Mouse (Mus musculus): ENCODE measurements around the gene Trim58. TPM values are rescaled to one million over a fixed set of nuclear protein-coding genes. Genes with fewer than 3 reads are reported as not detected.

Trim58 gene
- polyA plus RNA-seq, 1 experiment from 2014 or later, result not detected

GRCm38 (mm10) chr11:58680799-58681198, 40.5 kb downstream of the Trim58 start, which contains the start of gene Olfr320:
Gene Olfr320 (plus strand): TSS chr11:58681099.
- 88% methylated on average over 1 of the region's 1 CpGs for WGBS
- no peak within 1 kb of the TSS for H3K4me2 ChIP-seq (replicated peaks; ENCODE audit: low read depth, low read length)

DNA sequence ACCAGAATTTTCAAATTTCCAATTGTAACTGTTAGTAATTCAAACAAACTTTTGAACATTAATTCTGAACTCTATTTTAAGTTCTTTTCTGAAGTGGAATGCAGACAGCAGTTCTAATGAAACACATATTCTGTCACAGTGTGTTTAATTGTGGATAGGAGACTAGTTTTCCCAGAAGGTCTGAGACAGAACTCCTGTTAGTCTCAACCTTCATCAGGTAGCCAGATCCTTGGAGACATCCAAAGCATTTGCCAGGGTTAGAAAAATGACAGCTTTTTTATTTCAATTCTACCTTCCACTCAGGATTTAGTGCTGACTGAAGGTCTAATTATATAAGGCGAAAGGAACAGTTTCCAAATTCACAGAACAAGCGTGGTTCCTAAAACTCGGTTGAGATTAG, 58.6 kb downstream of the Trim58 start, which contains the start of gene Olfr319:
Olfr319 (plus strand) TSS at position 301 of the 400 bp plus-strand sequence.
- Histone ChIP-seq H3K27me3 (ENCODE audit: control insufficient read depth, insufficient read depth, low read length) (no peaks in the 10 kb centered on the region), H3K9ac (ENCODE audit: low read depth, low read length) (no peak within 1 kb of the TSS), H3K4me2 (replicated peaks; ENCODE audit: low read depth, low read length) (no peak within 1 kb of the TSS), H3K4me1 (ENCODE audit: control insufficient read depth, insufficient read depth, low read length) (no peaks in the 10 kb centered on the region), H3K27ac (ENCODE audit: low read depth, low read length) (no peak within 1 kb of the TSS), H3K9me3 (ENCODE audit: control insufficient read depth, low read length) (peaks cover 9% of the 10 kb centered on the region), H3K36me3 (ENCODE audit: control insufficient read depth, insufficient read depth, low read length) (no peaks in the 10 kb centered on the region), H3K4me3 (ENCODE audit: low read length) (no peak within 1 kb of the TSS)
- no peak for ATAC-seq (ENCODE audit: low FRiP score, low TSS enrichment)
- WGBS, result 87% methylated on average over 3 of the region's 3 CpGs

More at GRCm38 (mm10) chr11:58680799-58681198, 40.5 kb downstream of the Trim58 start, which contains the start of gene Olfr320:
- H3K9ac ChIP-seq (ENCODE audit: low read depth, low read length), result no peak within 1 kb of the TSS
- no peaks in the 10 kb centered on the region for H3K27me3 ChIP-seq (ENCODE audit: control insufficient read depth, insufficient read depth, low read length)
- H3K4me1 ChIP-seq (ENCODE audit: control insufficient read depth, insufficient read depth, low read length), result no peaks in the 10 kb centered on the region
- no peaks in the 10 kb centered on the region for H3K36me3 ChIP-seq (ENCODE audit: control insufficient read depth, insufficient read depth, low read length)
- no peaks in the 10 kb centered on the region for H3K9me3 ChIP-seq (ENCODE audit: control insufficient read depth, low read length)
- no peak within 1 kb of the TSS for H3K4me3 ChIP-seq (ENCODE audit: low read length)
- ATAC-seq (ENCODE audit: low FRiP score, low TSS enrichment), result no peak
- no peak within 1 kb of the TSS for H3K27ac ChIP-seq (ENCODE audit: low read depth, low read length)

Other genes with a start within 250 kb of the Trim58 start
- gene 1810065E05Rik, start 219.4 kb upstream of the Trim58 start, polyA plus RNA-seq (2014; fragmentation: Nextera tagmentation; extraction: Ambion mirVana), result 0.36 TPM in 1 of 2 replicates, not detected in the other
- not detected in 2 replicates for gene Gm12253, start 207.9 kb upstream of the Trim58 start, polyA plus RNA-seq (2014; fragmentation: Nextera tagmentation; extraction: Ambion mirVana)
- not detected in 2 replicates for gene Lypd9, start 187.5 kb upstream of the Trim58 start, polyA plus RNA-seq (2014; fragmentation: Nextera tagmentation; extraction: Ambion mirVana)
- not detected in 2 replicates for gene Olfr30, start 178.2 kb upstream of the Trim58 start, polyA plus RNA-seq (2014; fragmentation: Nextera tagmentation; extraction: Ambion mirVana)
- gene Olfr332, start 147.9 kb upstream of the Trim58 start, polyA plus RNA-seq (2014; fragmentation: Nextera tagmentation; extraction: Ambion mirVana), result 0.11 TPM in 1 of 2 replicates, not detected in the other
- gene Olfr331, start 137.9 kb upstream of the Trim58 start, polyA plus RNA-seq (2014; fragmentation: Nextera tagmentation; extraction: Ambion mirVana), result not detected in 2 replicates
- not detected in 2 replicates for gene Olfr330, start 105.6 kb upstream of the Trim58 start, polyA plus RNA-seq (2014; fragmentation: Nextera tagmentation; extraction: Ambion mirVana)
- not detected in 2 replicates for gene Olfr329-ps, start 94.0 kb upstream of the Trim58 start, polyA plus RNA-seq (2014; fragmentation: Nextera tagmentation; extraction: Ambion mirVana)
- 0.07 and 0.18 TPM in 2 replicates for gene Olfr328, start 84.8 kb upstream of the Trim58 start, polyA plus RNA-seq (2014; fragmentation: Nextera tagmentation; extraction: Ambion mirVana)
- gene Olfr224, start 69.9 kb upstream of the Trim58 start, polyA plus RNA-seq (2014; fragmentation: Nextera tagmentation; extraction: Ambion mirVana), result not detected in 2 replicates
- gene Olfr325, start 62.7 kb upstream of the Trim58 start, polyA plus RNA-seq (2014; fragmentation: Nextera tagmentation; extraction: Ambion mirVana), result not detected in 2 replicates
- gene Olfr324, start 45.4 kb upstream of the Trim58 start, polyA plus RNA-seq (2014; fragmentation: Nextera tagmentation; extraction: Ambion mirVana), result not detected in 2 replicates
- not detected in 2 replicates for gene 2210407C18Rik, start 24.4 kb upstream of the Trim58 start, polyA plus RNA-seq (2014; fragmentation: Nextera tagmentation; extraction: Ambion mirVana)
- gene Olfr323, start 10.0 kb upstream of the Trim58 start, polyA plus RNA-seq (2014; fragmentation: Nextera tagmentation; extraction: Ambion mirVana), result not detected in 2 replicates
- gene Olfr322, start 18.3 kb downstream of the Trim58 start, polyA plus RNA-seq (2014; fragmentation: Nextera tagmentation; extraction: Ambion mirVana), result 0.07 TPM in 1 of 2 replicates, not detected in the other
- gene Olfr320, start 40.6 kb downstream of the Trim58 start, polyA plus RNA-seq (2014; fragmentation: Nextera tagmentation; extraction: Ambion mirVana), result not detected in 2 replicates
- not detected in 2 replicates for gene Olfr319, start 58.7 kb downstream of the Trim58 start, polyA plus RNA-seq (2014; fragmentation: Nextera tagmentation; extraction: Ambion mirVana)
- not detected in 2 replicates for gene Olfr318, start 83.5 kb downstream of the Trim58 start, polyA plus RNA-seq (2014; fragmentation: Nextera tagmentation; extraction: Ambion mirVana)
- gene Olfr317, start 98.7 kb downstream of the Trim58 start, polyA plus RNA-seq (2014; fragmentation: Nextera tagmentation; extraction: Ambion mirVana), result not detected in 2 replicates
- gene Olfr316, start 112.3 kb downstream of the Trim58 start, polyA plus RNA-seq (2014; fragmentation: Nextera tagmentation; extraction: Ambion mirVana), result not detected in 2 replicates
- gene Olfr315, start 132.7 kb downstream of the Trim58 start, polyA plus RNA-seq (2014; fragmentation: Nextera tagmentation; extraction: Ambion mirVana), result not detected in 2 replicates
- gene Olfr314, start 142.5 kb downstream of the Trim58 start, polyA plus RNA-seq (2014; fragmentation: Nextera tagmentation; extraction: Ambion mirVana), result not detected in 2 replicates
- not detected in 2 replicates for gene Fam183b, start 161.5 kb downstream of the Trim58 start, polyA plus RNA-seq (2014; fragmentation: Nextera tagmentation; extraction: Ambion mirVana)
- not detected in 2 replicates for gene Olfr313, start 174.5 kb downstream of the Trim58 start, polyA plus RNA-seq (2014; fragmentation: Nextera tagmentation; extraction: Ambion mirVana)
- not detected in 2 replicates for gene Olfr312, start 188.8 kb downstream of the Trim58 start, polyA plus RNA-seq (2014; fragmentation: Nextera tagmentation; extraction: Ambion mirVana)
- gene Olfr311, start 198.8 kb downstream of the Trim58 start, polyA plus RNA-seq (2014; fragmentation: Nextera tagmentation; extraction: Ambion mirVana), result not detected in 2 replicates
- 5.9 and 10.7 TPM in 2 replicates for gene Gm12258, start 206.7 kb downstream of the Trim58 start, polyA plus RNA-seq (2014; fragmentation: Nextera tagmentation; extraction: Ambion mirVana)
- gene 2810021J22Rik, start 226.8 kb downstream of the Trim58 start, polyA plus RNA-seq (2014; fragmentation: Nextera tagmentation; extraction: Ambion mirVana), result 6.4 and 8.8 TPM in 2 replicates

All from kidney, embryonic 14.5 days (tissue).